Mouse (Mus musculus) lung, adult 2 months (tissue): ENCODE measurements around the gene Srgap1. TPM values are rescaled to one million over a fixed set of nuclear protein-coding genes. Genes with fewer than 3 reads are reported as not detected.

ENCODE experiments used
- DNase-seq: peaks from one replicate; pipeline ENCODE4 v3.0.0; 2022
- H3K4me1 ChIP-seq: fragments of 200-500 bp; 2 replicates; pipeline ENCODE4 v1.6.1; 2011; ENCODE audit warnings: low read length; ENCODE audit not compliant: control insufficient read depth, insufficient read depth
- H3K4me3 ChIP-seq: fragments of 200-500 bp; replicated peaks from 2 replicates; pipeline ENCODE3; 2011; ENCODE audit warnings: low read depth, mild to moderate bottlenecking, control low read depth, low read length; ENCODE audit errors: extremely low read depth
- CTCF ChIP-seq: fragments of 200-500 bp; IDR thresholded peaks from 2 replicates; pipeline ENCODE4 v1.5.1; 2011; ENCODE audit warnings: mild to moderate bottlenecking, low read length, control low read depth; ENCODE audit not compliant: insufficient read depth
- POLR2A ChIP-seq: fragments of 200-500 bp; IDR thresholded peaks from 2 replicates; pipeline ENCODE4 v1.6.1; 2011; ENCODE audit warnings: low read depth, mild to moderate bottlenecking, control low read depth, low read length, borderline replicate concordance; ENCODE audit errors: extremely low read depth
- WGBS: fragments of 180-500 bp; shearing (Covaris S2); methylation state at CpG from one replicate; pipeline ENCODE4 v1.1.7; 2018; 5-methylcytosine and 5-hydroxymethylcytosine counted together
- polyA plus RNA-seq: library from polyadenylated mRNA; depleted of rRNA; stranded (reverse); fragments of >200 nt; gene quantifications from 2 replicates; pipeline ENCODE4 v1.2.3, GENCODE M21; 2012

The Srgap1 gene
- polyA plus RNA-seq, 1 experiment, result 6.8 TPM

DNA sequence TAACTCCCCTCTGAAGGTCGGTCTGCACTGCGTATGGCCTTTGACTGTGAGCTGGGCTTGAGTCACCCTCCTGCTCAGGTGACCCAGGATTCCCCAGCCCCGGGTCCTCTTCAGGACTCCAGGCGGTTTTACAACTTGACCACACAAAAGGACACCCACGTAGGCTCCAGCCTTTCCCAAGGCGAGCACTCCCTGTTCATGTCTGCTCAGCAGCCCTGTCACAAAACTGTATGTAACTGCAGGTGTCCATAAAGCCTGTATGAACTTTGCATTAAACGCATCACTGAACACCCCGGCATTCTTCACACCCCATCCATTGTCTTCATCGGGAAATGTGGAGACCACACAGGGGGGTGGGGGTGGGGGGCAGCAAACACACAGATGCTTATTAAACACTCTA is 1.2 kb downstream of the Srgap1 start:
- DNase-seq, result no peak
- TF ChIP-seq CTCF (no peak), POLR2A (no peak)
- H3K4me3 ChIP-seq, result no peak overlapping the region
- H3K4me1 ChIP-seq, result 0 out of 2 replicates have a peak, but pooled peaks cover 3% of the 10 kb centered on the region
- 39% methylated on average over 9 of the region's 9 CpGs for WGBS

DNA sequence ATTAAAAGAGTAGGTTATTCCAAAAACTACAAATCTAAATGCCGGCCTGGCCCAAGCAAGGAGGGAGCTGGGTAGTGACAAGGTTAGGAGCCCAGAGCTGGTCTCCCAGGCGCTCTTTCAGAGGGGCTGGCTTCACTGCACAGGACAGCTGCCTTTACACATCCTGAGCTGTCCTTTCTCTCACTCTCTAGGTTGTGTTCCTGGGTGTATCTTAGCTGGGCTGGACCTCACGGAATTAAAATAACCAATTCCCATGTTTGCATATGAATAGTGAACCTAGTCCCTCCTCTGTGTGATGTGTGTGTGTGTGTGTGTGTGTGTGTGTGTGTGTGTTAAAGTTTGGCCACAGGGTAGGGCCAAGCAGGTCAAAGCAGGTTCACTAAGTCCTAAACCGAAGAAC is 2.2 kb downstream of the Srgap1 start:
- WGBS, result 78% methylated on average over 4 of the region's 4 CpGs
- H3K4me1 ChIP-seq, result 0 out of 2 replicates have a peak, but pooled peaks cover 3% of the 10 kb centered on the region
- TF ChIP-seq POLR2A (no peak), CTCF (no peak)

GRCm38 (mm10) chr10:122040372-122040771 is 6.7 kb downstream of the Srgap1 start:
- no peaks in the 10 kb centered on the region for H3K4me1 ChIP-seq
- TF ChIP-seq CTCF (peak; percentile 46; the same call in 1 of the 2 replicates), POLR2A (no peak)
- WGBS, result 45% methylated on average over 4 of the region's 4 CpGs
- H3K4me3 ChIP-seq, result no peak overlapping the region
- no peak for DNase-seq

More for the DNA sequence above, 2.2 kb downstream of the Srgap1 start:
- no peak overlapping the region for H3K4me3 ChIP-seq
- DNase-seq, result no peak

DNA sequence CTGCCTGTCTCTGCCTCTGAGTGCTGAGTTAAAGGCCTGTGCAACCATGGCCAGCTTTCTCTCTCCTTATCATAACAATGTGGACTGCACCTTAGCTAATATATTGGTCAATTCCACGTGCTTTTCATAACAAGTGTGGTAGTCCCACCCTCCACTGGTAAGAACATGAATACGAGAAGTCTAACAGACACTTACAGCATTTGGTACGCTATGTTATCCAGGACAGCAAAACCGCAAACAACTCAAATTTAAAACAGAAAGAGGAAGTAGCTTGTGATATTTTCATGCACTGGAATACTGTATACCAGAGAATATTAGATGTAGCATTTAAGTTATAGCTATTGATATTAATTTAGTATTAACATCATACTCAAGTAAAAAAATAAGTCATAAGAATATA is 7.5 kb downstream of the Srgap1 start:
- TF ChIP-seq CTCF (no peak), POLR2A (no peak)
- WGBS, result 84% methylated on average over 4 of the region's 4 CpGs
- no peak for DNase-seq
- Histone ChIP-seq H3K4me1 (no peaks in the 10 kb centered on the region), H3K4me3 (no peak overlapping the region)

DNA sequence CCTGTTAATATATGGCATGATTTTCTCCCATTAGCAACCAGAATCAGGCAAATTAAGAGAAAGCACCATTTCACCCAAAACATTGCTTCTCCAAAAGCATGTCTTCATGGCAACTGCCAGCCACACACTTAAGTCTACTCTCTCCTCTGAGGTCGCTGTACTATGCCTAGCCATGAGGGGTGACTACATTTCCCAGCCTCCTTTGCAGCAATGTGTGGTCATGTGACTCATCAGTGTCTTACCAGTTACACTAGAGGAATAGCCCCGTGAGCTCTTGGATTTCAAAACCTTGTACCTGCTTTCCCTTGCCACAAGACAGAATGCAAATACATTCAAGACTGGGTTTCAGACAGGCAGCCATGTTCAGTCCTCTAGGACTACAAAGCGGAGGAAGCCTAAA is 8.6 kb downstream of the Srgap1 start:
- DNase-seq, result no peak
- no peak for TF ChIP-seq CTCF
- WGBS, result 45% methylated on average over 3 of the region's 3 CpGs
- H3K4me1 ChIP-seq, result no peaks in the 10 kb centered on the region
- no peak overlapping the region for H3K4me3 ChIP-seq

GRCm38 (mm10) chr10:122033271-122033670 is 13.8 kb downstream of the Srgap1 start:
- Histone ChIP-seq H3K4me1 (peaks cover 4% of the 10 kb centered on the region; the same call in 1 of the 2 replicates), H3K4me3 (no peak overlapping the region)
- DNase-seq, result no peak
- TF ChIP-seq POLR2A (no peak), CTCF (no peak)
- 65% methylated on average over 5 of the region's 5 CpGs for WGBS

- H3K4me1 ChIP-seq, result peaks cover 4% of the 10 kb centered on the region; the same call in 1 of the 2 replicates
- WGBS, result 45% methylated on average over 5 of the region's 5 CpGs
- TF ChIP-seq CTCF (no peak), POLR2A (no peak)
- no peak for DNase-seq
- H3K4me3 ChIP-seq, result no peak overlapping the region
These were observed 16.7 kb downstream of the Srgap1 start for GRCm38 (mm10) chr10:122030420-122030819.

- Histone ChIP-seq H3K4me3 (no peak overlapping the region), H3K4me1 (peaks cover 4% of the 10 kb centered on the region; the same call in 1 of the 2 replicates)
- no peak for DNase-seq
- WGBS, result 10% methylated on average over 7 of the region's 7 CpGs
- TF ChIP-seq CTCF, result no peak
- no peak for TF ChIP-seq POLR2A
These were observed 17.4 kb downstream of the Srgap1 start for GRCm38 (mm10) chr10:122029738-122030137.

DNA sequence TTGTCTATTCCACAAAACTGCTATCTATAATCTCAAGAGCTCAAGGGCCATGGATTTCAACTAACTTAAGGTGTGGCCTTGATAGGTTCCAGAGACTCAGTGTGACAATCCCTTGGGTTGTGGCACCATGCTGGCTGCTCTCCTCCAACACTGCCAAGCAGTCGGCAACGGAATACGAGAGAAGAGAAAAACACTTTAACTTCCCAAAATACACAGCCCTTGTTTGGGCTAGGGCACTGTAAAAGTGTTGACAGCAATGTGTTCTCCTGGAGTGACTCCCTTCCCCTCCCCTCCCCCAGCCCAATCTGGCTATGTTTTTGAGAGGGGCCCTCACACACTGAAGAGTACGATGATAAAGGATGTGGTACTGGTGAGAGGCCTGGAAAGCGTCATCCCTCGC is 21.9 kb downstream of the Srgap1 start:
- no peak for DNase-seq
- no peak overlapping the region for H3K4me3 ChIP-seq
- H3K4me1 ChIP-seq, result peaks cover 4% of the 10 kb centered on the region; the same call in 1 of the 2 replicates
- TF ChIP-seq CTCF (no peak), POLR2A (no peak)
- WGBS, result 76% methylated on average over 6 of the region's 6 CpGs

- 80% methylated on average over 5 of the region's 5 CpGs for WGBS
These were observed 26.2 kb downstream of the Srgap1 start for GRCm38 (mm10) chr10:122020906-122021305.

DNA sequence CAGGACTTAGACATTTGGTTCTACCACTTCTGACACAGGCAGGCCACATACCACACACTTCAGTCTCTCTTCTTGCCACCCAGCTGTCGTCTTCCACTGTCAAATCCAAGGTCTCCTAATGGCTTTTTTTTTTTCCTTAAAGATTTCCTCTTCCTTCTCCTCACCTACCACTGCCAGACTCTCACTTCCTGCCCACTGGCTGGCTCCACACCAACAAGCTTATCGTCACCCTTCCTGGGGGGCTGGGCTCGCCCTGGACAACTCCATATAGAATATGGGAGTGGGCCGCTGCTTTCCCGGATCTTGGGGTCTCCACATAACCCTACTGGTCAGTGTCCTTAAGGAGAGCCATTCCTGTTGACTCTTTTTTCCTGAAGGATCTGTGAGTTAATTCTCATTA is 26.9 kb downstream of the Srgap1 start:
- no peak overlapping the region for H3K4me3 ChIP-seq
- DNase-seq, result no peak
- TF ChIP-seq CTCF (no peak), POLR2A (no peak)

More at GRCm38 (mm10) chr10:122020906-122021305, 26.2 kb downstream of the Srgap1 start:
- TF ChIP-seq POLR2A (no peak), CTCF (no peak)
- peaks cover 10% of the 10 kb centered on the region for H3K4me1 ChIP-seq
- H3K4me3 ChIP-seq, result no peak overlapping the region
- DNase-seq, result no peak

GRCm38 (mm10) chr10:122018594-122019048 is 28.5 kb downstream of the Srgap1 start:
- DNase-seq, result no peak
- H3K4me3 ChIP-seq, result no peak overlapping the region
- WGBS, result 16% methylated on average over 10 of the region's 10 CpGs
- TF ChIP-seq POLR2A (no peak), CTCF (no peak)
- H3K4me1 ChIP-seq, result peaks cover 10% of the 10 kb centered on the region

More for the DNA sequence above, 26.9 kb downstream of the Srgap1 start:
- WGBS, result 46% methylated on average over 5 of the region's 5 CpGs
- H3K4me1 ChIP-seq, result peaks cover 10% of the 10 kb centered on the region
